Mouse (Mus musculus): ENCODE results near the gene Prtn3.
A peak's percentile ranks its signal among the peaks of the same experiment; 100 is the strongest.

Prtn3 gene

DNA sequence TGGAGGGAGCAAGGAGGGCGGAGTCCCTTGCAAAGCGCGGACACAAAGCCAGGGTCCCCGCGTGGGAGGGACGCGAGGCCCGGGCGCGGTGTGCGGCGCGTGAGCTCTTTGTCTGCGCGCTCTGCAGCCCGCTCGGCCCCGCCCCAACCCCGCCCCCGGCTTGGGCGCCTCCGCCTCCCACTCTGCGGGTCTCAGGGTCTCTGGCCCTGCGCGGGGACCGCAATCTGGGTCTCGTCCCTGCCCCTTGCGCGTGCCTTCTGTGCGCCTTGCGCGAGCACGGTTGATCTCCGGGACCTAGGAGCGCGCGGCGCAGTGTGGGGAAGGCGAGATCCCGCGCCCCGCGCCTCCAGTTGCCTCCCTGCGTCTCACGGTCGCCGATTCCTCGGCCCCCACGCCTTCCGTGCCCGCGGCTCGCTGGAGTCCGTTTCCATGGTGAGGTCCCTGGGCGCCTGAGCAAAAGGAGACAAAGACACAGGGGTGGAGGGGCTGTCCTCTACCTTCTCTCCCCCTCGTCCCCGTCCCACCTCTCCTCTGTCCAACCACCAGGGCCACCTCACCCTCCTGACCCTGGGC, at the start of gene Prtn3, which contains the start of gene Plppr3:
TSS of gene Prtn3 (plus strand) at position 187 of the 573 bp plus-strand sequence.
TSS of gene Plppr3 (minus strand) at position 345 of the 573 bp plus-strand sequence.
- DNase-seq = no peak

DNA sequence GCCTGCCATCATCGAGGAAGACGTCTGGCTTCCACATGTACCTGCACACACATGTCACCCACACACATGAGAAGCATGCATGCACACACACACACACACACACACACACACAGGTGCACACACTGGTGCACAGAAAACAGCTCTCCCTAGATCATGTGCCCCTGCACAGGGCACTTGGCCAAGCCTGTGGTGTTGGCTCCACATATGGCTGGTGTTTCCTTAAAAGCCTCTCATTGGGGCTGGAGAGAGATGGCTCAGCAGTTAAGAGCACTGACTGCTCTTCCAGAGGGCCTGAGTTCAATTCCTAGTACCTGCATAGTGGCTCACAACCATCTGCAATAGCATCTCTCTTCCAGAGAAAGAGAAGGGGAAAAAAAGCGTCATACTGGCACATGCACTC, 42.7 kb upstream of the Prtn3 start:
- DNase-seq = no peak

DNA sequence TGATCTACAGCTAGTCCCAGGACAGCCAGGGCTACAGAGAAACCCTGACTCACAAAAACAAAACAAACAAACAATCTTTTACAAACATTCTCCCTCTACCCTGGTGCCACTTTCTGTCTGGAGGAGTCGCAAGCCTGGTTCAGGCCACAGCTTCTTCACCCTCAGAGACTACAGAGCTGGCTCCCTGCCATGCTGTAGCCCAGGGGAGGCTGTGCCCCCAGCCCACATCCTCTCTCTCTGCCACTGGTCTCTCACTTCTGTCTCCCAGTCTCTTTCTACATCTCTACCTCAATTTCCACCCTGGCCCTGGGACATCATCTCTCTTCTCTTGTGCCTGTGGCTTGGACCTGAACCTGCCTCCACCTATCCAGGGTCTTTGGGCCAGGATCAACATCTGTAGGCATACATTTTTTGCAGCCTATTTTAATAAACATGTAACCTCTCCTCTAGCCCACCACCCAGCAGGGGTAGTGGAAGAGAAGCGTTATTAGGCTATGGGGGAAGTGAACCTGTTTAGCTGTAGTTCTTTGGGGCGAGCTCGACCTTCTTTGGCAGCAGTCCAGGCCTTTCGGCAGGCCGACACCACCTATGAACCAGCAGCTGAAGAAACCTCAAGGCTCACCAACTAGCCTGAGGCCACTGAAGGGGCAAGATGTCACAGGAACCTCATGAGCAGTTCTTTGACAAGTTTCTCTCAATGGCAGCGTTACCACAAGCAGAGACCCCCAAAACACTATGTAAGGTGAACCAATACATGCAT, 42.1 kb upstream of the Prtn3 start:
- DNase-seq = no peak

DNA sequence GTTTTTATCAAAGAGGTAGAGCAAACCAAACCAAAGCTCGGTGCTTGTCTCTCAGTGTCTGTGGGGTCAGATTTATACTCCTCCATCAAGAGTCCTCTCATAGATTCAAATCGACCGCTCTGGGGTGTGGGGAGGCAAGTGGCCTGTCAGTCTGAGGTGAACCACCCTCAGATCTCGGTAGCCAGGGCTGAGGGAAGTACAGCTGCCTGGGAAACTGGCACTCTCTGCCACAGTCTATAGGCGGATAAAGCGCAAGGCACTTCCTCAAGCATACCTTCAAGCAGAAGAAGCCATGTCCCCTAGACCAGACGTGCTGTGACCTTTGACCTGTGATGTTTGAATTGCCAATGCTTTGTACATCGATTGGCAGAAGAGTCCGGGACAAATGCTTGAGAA, 41.5 kb upstream of the Prtn3 start:
- DNase-seq = no peak

DNA sequence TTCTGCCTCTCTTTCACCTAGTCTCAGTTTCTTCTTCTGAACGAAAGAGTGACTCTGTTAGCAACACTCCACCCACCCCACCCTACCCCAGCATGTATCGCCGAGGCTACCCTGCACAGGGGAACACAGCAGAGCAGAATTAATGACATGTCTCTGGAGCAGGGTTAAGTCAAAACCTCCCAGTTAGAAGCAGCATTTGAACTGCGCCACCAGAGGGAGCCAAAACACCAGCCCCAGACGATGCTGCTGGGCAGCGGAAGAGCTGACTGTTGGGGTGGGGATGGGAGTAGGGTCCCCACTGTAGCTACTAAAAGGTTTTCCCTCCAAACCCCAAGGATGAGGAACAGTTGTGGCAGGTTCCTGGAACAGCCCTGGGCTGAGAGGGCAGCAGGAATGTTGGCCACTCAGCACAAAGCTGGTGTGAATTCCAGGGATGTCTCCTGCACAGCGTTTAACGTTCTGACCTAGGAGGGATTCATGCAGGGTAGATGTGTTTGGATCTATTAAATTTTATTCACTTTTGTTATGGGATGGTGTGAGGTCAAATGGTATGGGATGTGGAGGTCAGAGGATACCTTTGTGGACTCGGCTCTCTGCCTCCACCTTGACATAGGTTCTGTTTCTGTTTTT, 39.4 kb upstream of the Prtn3 start:
- no peak for DNase-seq

DNA sequence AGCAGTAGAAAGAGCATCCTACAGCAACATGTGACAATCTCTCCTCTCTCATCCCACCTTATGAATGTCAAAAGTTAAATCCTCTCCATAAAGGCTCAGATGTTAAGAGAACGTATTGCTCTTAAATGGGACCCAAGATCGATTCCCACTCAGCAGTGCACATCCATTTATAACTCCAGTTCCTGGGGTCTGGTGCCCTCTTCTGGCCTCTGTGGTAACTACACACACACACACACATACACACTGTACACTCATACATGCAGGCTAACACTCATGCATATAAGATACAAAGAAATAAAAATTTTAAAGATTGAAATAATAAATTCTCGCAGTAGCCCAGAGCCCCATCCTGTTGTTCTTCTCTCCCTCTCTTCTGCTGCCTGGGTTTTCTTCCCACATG, 37.4 kb upstream of the Prtn3 start:
- no peak for DNase-seq

DNA sequence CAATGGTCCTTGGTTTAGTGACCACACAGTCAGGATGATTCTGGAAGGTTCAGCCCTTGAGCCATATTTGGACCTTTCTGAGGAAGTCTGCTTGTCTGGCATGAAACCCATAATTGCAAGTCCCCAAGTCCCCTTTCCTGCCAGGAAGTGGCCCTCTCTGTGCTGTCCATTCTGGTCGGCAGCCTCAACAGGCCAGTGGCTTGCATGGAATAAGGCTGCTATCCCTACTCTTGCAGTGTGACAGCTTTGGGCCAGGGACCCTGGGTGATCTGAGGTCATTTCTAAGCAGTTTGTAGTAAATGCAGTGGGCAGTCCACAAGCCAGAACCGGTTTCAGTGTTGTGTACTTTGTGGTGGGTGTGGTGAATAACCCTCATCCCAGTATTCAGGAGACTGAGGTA, 36.1 kb upstream of the Prtn3 start:
- DNase-seq = no peak

DNA sequence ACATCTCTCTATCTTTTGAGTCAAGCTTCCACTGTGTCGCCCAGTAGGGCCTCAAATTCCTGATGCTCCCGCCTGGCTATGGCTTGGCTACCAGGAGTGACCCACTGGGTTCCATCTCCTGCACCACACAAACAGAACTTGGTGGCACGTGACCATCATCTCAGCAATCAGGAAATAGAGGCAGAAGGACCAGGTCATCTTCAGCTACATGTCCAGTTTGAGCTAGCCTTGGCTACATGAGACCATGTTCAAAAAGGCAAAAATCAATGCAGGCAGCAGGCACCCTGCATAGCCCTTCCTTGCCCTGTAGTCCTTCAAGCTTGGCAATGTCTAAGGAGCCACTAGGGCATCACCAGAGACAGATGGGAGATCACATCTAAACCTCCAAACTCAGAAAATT, 34.2 kb upstream of the Prtn3 start:
- DNase-seq = no peak

DNA sequence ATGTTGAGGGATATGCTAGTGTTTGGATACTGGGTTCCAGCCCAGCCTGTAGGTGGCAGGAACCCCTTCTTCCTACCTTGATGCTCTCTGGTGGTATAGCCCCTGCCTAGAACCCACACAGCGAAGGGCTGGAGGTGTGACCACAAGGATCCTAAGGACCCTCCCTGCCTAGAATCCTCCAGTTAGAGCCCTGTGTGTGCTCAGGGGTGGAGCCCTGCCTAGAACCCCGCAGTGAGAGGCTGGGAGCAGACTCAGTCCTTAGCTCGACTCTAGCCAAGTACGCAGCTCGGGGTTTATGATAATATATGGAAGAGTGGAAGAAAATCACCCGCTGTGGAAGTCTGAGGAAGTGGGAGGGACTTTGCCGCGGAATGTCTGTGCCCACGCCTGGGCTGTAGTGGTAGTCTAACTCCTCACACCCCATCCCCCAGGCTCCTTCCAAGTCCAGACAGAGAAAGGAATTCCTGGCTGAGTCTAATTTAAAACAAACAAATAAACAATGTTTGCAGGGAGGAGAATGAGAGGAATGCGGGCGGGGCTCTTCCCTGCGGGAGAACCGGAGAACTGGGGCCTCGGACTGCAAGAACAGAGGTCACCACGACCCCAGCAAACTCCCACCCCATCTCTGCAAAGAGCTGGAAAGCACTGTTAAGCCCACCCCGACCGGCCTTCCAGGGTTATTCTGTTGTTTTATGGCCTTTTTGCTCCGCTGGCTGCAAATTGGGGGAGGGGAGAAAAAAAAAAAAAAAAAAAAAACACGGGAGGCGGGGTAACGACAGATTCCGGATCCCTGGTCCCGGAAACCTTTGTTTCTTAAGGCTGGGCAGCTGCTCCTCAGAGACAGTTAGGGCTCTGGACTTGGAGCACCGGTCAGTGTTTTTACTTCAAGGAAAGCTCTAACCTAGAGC, 33.4 kb upstream of the Prtn3 start:
- DNase-seq = peak; percentile 84

DNA sequence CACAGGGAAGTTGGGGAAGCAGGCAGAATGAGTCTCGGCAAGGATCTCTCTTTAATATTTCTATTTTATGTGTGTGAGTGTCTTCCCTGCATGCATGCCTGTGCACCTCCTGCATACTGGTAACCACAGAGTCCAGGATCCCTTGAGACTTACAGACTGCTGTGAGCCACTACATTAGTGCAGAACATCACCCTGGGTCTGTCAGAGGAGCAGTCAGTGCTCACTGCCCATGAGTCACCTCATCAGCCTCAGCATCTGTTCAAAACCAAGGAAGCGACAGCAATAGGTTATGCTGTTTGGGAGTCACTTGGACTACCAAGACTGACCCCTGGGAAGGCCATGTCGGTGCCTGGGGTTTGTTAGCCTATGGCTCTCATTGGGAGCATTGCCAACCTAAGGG, 32.0 kb upstream of the Prtn3 start:
- DNase-seq = no peak

DNA sequence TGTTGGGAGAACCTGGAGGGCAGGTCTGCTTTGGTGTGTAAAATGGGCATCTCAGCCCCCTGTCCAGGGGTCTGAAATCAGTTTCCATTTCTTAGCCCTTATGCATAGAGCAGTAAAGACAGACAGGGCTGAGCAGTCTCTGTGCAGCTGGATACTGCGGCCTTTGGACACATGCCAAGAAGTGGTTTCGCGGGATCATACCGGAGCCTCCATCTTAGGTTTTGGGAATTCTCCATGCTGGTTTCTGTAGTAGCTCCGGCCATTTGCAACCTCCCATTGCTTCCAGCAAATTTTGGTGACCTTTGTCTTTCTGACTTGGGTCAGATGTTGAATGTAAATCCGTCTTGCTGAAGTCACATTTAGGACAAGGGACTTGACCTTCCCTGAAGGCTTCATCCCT, 30.8 kb upstream of the Prtn3 start:
- no peak for DNase-seq

DNA sequence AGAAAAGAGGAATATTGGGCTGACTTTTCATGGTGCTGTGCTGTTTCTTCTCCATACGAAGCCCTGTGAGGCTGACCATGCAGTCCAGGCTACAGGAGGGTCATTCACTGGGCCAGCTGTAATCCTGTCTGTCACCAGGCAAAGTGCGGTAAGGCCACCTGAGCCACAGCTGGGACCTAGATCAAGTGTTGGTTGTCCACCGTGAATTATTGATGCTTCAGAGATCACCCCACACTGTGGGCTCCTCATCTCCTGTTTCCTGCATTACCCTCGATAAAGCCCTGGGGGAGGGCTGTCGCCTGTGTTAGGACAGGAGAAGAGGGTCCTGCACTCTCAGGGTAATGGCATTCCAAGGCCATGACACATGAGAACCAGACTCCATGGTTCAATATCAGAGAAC, 27.7 kb upstream of the Prtn3 start:
- DNase-seq = no peak

DNA sequence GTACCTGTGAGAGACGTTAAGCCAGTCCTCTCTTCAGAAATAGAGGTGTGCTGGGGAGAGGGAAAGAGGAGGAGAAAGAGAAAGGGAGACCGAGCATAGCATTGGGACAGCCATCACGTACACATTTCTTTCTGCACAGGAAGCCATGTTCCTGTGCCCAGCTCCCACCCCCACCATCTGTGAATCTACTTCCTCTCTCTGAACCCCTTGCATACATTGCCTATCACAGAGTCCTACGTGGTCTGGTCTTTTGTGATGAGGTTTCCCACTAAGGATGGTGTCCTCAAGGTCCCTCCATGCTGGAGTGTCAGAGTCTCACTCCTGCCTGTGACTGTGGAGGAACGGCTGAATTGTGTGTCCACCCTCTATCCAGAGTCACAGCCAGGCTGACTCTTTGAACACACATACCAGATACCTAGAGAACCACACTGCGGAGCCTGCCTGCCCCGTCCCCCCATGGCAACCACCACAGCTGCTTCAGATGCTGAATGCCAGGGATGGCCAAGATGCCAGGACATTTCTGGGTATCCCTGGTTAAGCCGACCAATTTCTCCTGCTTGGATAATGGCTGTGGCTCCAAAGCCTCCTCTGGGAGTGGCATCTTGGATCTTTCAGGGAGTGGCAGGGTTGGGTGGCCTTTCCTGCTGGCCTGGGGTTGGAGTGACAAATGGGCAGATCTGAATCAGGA, 24.2 kb upstream of the Prtn3 start:
- no peak for DNase-seq

DNA sequence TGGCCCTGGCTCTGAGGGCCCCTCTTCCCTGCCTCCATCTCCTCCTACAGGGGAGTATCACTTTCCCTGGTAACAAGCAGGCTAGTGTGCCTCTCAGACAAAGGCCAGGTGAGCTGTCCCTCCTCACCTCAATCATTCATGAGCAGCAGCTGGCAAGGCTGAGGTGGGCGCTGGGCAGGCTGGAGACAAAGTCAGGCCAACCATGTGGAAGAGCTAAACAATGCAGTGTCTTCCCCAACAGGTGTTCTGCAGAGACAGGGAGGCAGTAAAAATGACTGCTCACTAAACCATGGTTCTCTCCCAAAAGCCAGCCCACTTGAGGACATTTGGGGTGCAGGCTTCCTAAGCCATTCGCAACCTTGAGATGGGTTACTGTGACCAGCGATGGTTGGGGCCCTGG, 22.6 kb upstream of the Prtn3 start:
- DNase-seq = no peak

DNA sequence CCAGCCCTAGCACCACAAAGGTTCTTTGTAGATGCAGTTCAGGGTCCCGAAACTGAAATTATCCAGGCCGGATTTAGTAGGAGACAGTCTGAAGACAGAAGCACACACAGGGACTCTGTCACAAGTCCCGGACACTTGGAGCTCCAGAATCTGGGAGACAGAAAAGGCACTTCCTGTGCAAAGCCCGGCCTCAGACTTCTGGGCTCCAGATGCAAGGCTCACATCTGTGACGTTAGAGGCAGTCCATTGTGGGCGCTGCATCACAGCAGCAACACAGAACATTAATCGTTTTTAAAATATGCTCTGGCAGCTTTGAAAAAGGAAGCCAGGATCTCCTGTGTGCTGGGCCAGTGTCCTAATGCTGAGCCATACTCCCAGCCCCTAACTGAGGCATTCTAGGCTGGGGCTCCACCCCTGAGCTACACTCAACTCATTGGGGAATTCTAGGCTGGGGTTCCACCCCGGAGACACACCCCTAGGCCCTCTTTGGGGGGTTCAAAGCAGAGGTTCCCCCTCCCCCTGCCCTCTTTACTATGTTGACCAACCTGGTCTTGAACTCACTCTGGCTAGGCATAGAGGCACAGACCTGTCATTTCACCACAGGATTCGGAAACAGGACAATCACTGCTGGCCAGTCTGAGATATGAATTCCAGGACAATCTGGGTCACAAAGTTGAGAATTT, 22.0 kb upstream of the Prtn3 start:
- no peak for DNase-seq

DNA sequence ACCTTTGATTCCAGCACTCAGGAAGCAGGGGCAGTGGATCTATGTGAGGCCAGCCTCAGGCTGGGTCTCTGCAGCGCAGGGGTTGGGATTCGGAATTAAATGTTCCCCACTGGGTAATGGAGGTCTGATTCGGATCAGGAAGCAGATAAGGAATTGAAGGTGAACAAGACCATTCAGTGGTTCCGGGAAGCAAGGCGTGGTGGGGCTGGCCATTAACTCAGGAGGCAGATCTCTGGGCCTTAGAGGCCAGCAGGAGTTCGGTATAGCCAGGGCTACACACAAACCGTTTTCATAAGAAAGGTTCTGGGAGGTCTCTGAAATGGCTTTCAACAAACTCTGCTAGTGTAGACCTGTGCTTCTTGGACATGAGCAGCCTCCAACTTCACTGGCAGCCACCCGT, 21.4 kb upstream of the Prtn3 start:
- DNase-seq = no peak

DNA sequence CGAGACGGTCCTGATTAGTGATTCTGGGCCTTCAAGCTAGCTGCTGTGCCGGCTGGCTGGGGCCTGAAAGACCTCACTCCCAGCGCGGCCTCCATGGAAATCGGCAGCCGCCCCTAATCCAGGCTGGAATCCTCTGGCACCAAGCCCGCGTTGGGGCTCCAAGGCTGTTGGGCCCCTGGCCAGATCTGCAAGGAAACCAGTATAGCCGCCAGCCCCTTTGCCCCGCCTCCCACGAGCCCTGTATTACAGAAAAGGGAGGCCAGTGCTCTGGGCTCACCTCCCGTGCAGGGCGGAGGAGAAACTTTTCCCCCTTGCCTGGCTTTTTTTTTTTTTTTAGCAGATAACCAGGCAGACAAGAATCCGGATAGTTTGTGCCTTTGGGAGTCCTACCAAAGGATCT, 20.9 kb upstream of the Prtn3 start:
- peak; percentile 84 for DNase-seq

DNA sequence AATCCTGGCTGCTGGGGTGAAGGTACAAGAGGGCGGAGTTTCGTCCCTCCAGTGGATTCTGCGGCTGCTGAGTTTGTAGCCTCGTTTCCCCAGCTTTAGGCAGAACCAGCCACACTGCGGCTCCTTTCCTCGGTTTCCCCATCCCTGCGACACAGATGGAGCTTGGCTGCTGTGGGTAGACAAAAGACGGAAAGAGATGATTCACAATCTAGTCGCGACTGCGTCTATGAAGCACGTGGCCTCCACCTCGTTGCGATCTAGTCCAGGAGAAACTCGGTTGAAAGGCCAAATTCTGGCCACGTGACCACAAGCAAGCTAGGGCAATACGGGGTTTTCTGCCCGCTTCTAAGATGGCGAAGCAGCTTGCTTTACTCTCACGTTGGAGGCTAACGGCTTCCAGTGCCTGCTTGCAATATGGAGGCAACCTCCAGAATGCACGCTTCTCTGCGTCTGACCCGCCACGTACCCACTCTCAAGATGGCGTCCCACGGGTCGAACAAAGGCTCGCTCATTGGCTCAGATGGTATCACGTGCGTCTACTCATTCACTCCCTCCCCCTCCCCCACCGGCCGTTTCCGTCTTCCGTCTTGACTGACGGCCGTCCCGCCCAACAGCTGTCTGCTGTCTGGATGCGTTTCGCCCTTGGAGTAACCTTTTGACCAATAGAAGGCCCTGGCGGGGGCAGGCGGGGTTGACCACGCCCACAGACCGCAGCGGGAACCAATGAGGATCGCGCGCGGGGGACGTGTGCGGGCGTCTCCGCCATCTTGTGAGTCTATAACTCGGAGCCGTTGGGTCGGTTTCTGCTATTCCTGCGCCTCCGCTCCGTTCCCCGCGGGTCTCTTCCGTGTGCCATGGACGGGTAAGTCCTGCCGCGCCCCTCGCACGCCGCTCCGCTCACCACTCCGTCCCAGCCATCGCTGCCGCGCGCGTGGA, 20.1 kb upstream of the Prtn3 start, which contains the start of gene Ptbp1:
TSS of gene Ptbp1 (plus strand) at position 568 of the 936 bp plus-strand sequence.
- peak; percentile 100 for DNase-seq

DNA sequence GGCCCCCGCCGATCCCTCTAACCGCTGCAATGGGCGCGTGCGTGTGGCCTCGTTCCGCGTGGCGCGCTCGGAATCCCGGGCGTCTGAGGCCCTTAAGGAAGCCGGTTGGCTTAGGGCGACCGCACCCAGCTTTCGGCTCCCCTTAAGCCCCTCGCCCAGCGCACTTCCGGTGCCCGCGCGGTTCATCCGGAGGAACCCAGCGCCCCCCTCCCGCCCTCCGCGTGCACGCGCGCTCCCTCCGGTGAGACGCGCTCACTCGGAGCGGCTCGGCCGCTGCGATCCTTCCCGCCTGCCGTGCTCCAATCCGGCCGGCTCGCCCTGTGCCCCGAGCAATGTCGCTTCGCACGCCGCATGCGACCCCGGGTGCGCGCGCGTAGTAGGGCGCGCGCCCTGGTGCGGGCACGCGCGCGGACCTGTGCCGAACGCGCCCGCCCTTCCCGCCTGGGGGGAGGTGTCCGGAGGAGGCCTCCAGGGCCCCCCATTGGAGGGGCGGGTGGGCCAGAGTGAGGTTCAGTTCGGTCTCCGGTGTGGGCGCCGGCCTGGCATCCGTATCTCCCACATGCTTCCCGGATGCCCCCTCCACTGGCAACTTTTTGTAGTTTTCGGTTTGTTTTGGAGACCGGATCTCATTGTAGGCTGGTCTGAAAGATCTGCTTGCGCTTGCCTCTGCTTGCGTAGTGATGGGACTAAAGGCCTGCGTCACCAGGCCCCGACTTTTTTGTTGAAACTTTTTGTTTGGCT, 19.3 kb upstream of the Prtn3 start:
- no peak for DNase-seq

DNA sequence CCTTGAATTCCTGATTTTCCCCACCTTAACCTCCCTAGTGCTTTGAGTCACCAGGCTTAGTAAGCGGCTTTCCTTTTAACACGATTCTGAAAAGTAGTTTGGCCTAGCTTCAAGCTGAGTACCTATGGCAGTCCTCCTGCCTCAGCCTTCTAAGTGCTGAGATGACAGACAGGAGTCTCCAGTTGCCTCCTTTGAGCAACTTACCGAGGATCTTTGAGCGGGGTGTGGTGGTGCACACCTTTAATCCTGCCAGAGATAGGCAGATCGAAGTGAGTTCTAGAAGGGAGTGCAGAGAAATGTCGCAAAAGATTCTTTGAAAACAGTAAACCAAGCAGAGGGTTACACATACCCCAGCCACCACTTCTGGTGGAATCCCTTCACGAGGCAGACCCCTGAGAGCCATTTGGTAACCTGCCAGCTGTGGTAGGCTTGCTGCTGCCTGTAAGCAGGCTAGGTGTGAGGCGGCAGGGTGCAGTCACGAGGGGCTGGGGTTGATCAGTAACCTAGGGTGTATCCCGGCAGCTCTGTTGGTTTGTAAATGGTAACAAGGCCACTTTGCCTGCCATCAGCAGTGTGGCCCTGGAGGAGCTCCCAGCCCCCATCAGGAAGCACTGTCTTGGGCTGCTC, 18.6 kb upstream of the Prtn3 start:
- no peak for DNase-seq
